Mouse (Mus musculus) cerebellum, adult 2 months (tissue): Measurements from ENCODE around the gene Zfp626.

ENCODE experiments used
- CTCF ChIP-seq: fragments of 200-500 bp; IDR thresholded peaks from 2 replicates; pipeline ENCODE4 v1.5.1; 2011; ENCODE audit warnings: low read depth, mild to moderate bottlenecking, control low read depth, low read length, moderate library complexity, borderline replicate concordance; ENCODE audit not compliant: insufficient read depth
- POLR2A ChIP-seq: fragments of 200-500 bp; IDR thresholded peaks from 2 replicates; pipeline ENCODE4 v1.6.1; 2011; ENCODE audit warnings: low read length, control low read depth, borderline replicate concordance; ENCODE audit not compliant: insufficient read depth

- no peak for TF ChIP-seq CTCF
- peak; percentile 57; the same call in 1 of the 2 replicates for TF ChIP-seq POLR2A
Measured at GRCm38 (mm10) chr7:27804297-27805030, 2.5 kb upstream of the Zfp626 start.
